Mouse (Mus musculus): ENCODE results near the gene Gbp7. TPM values are rescaled to one million over a fixed set of nuclear protein-coding genes. Genes with fewer than 3 reads are reported as not detected.
A peak's percentile ranks its signal among the peaks of the same experiment; 100 is the strongest.

Gene Gbp7
- polyA plus RNA-seq, 1 experiment from 2014 or later, result 4.2 TPM

DNA sequence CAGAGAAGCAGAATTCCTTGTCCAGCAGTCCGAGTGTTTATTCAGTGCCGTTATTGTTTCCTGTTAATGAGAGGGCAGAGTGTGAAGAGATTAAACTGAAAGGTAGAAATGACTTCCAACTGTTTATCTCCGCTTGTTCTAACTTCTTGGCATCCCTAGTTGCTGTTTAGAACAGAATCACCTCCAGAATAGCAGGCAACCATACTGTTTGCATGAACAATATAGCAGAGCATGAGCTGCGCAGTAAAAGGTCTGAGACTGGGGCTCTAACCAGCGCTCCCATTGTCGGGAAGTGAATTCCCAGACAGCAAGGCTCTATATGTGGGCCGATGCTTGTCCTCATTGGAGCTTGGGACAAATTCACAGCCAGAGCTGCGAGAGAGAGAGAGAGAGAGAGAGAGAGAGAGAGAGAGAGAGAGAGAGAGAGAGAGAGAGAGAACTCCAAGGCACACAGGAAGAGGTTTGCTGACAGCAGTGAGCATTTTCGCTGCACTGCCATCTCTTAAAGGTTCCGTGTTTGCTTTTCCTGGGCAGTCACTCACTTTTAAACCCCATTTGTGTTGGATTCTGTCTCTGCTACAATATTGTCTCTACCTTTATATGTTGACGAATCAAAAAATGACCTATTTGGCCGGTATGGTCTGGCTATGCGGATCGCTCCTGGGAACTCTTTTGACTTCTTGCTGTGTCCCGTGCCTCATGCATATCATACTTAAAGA is 32.9 kb upstream of the Gbp7 start:
- TF ChIP-seq CTCF (IDR thresholded peaks at IDR 0.05; ENCODE audit: low read depth) (no peak), EP300 (optimal IDR thresholded peaks at IDR 0.05) (no peak)
- H3K36me3 ChIP-seq (ENCODE audit: control insufficient read depth, insufficient read depth, low read length), result no peaks in the 10 kb centered on the region
- DNase-seq (ENCODE audit: low spot score) (no peak), ATAC-seq (ENCODE audit: low FRiP score, low TSS enrichment) (no peak)
- H3K9me3 ChIP-seq (ENCODE audit: control insufficient read depth, low read length), result no peaks in the 10 kb centered on the region
- H3K27me3 ChIP-seq (ENCODE audit: control insufficient read depth, insufficient read depth, low read length), result no peaks in the 10 kb centered on the region
- peak overlapping the region; percentile 35 for H3K4me3 ChIP-seq (ENCODE audit: low read depth, low read length)
- no peaks in the 10 kb centered on the region for H3K4me1 ChIP-seq (replicated peaks; ENCODE audit: control insufficient read depth, insufficient read depth)
- 0 out of 2 replicates have a peak overlapping the region, but pooled peaks have one; percentile 41 for H3K9ac ChIP-seq (ENCODE audit: low read length)
- H3K27ac ChIP-seq (replicated peaks), result 0 out of 2 replicates have a peak overlapping the region, but pooled peaks have one; percentile 35
- H3K4me2 ChIP-seq (replicated peaks; ENCODE audit: low read depth), result peak overlapping the region; percentile 52
- WGBS, result 46% methylated on average over 15 of the region's 15 CpGs

DNA sequence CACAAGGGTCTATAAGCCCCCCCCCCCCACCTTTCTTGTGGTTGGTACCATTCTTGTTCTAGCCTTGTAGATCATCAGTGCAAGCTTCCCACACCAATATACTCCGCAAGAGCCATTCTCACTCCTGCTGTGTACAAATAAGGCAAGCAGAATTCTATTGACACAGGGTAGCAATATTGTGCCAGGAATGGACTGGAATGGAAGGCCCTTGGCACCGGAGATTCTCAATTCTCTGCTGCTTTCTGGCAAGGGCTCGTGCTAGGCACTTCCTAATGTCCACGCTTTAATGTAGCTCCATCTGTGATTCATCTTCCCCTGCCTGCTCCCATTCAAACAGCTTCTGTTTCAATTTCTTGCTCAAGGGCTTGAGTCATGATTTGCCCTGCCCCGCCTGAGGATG is 31.2 kb upstream of the Gbp7 start:
- Histone ChIP-seq H3K9ac (ENCODE audit: low read length) (no peak overlapping the region), H3K9me3 (ENCODE audit: control insufficient read depth, low read length) (no peaks in the 10 kb centered on the region), H3K4me2 (replicated peaks; ENCODE audit: low read depth) (no peak overlapping the region), H3K36me3 (ENCODE audit: control insufficient read depth, insufficient read depth, low read length) (no peaks in the 10 kb centered on the region), H3K27ac (replicated peaks) (no peak overlapping the region), H3K27me3 (ENCODE audit: control insufficient read depth, insufficient read depth, low read length) (no peaks in the 10 kb centered on the region), H3K4me3 (ENCODE audit: low read depth, low read length) (no peak overlapping the region), H3K4me1 (replicated peaks; ENCODE audit: control insufficient read depth, insufficient read depth) (no peaks in the 10 kb centered on the region)
- ATAC-seq (ENCODE audit: low FRiP score, low TSS enrichment), result no peak
- 57% methylated on average over 5 of the region's 5 CpGs for WGBS
- DNase-seq (ENCODE audit: low spot score), result no peak
- TF ChIP-seq EP300 (optimal IDR thresholded peaks at IDR 0.05), result no peak
- TF ChIP-seq CTCF (IDR thresholded peaks at IDR 0.05; ENCODE audit: low read depth), result no peak

DNA sequence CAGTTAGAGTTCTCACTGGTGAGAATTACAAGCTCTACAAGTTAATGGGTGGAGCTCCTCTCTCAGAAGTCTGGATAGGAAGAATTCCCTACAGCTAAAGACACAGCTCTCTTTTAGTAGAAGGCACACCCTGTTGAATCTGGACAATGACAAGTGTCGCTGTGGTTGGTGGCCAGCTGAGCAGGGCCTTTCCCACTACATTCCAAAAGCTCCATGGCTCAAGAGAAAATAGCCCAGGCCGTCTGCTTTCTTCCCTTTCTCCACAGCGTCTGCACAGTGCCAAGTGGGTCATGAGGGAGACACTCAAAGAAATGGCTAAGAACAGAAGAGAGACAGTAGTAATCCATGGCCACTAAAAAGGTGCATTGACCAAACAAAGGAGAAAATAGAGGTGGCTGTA is 2.0 kb upstream of the Gbp7 start:
- no peak for DNase-seq (ENCODE audit: low spot score)
- Histone ChIP-seq H3K9ac (ENCODE audit: low read length) (no peak overlapping the region), H3K4me2 (replicated peaks; ENCODE audit: low read depth) (no peak overlapping the region), H3K36me3 (ENCODE audit: control insufficient read depth, insufficient read depth, low read length) (no peaks in the 10 kb centered on the region), H3K4me1 (replicated peaks; ENCODE audit: control insufficient read depth, insufficient read depth) (no peaks in the 10 kb centered on the region), H3K27me3 (ENCODE audit: control insufficient read depth, insufficient read depth, low read length) (no peaks in the 10 kb centered on the region), H3K27ac (replicated peaks) (no peak overlapping the region), H3K9me3 (ENCODE audit: control insufficient read depth, low read length) (no peaks in the 10 kb centered on the region), H3K4me3 (ENCODE audit: low read depth, low read length) (no peak overlapping the region)
- WGBS, result 79% methylated on average over 3 of the region's 3 CpGs
- TF ChIP-seq CTCF (IDR thresholded peaks at IDR 0.05; ENCODE audit: low read depth) (no peak), EP300 (optimal IDR thresholded peaks at IDR 0.05) (no peak)
- no peak for ATAC-seq (ENCODE audit: low FRiP score, low TSS enrichment)

DNA sequence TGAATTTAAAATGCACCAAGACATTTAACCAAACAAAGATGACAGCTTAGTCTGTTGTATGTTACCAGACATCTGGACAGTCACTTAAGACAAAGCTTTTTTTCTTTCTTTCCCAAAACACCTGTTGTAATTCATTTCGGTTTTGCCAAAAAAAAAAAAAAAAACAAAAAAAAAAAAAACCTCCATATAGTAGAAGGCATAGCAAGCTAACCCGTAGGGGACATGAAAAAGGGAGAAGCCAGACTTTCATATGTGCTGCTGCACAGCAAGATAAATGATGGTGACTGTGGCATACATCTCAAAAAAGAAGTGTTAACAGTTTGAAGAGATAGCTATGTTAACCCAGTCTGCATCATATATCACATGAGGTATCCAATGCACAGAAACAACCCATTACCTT is 545 bp upstream of the Gbp7 start:
- peak overlapping the region; percentile 69 for H3K4me3 ChIP-seq (ENCODE audit: low read depth, low read length)
- peak overlapping the region; percentile 70; the same call in 1 of the 2 replicates for H3K27ac ChIP-seq (replicated peaks)
- no peak overlapping the region; the same call in 1 of the 2 replicates for H3K9ac ChIP-seq (ENCODE audit: low read length)
- H3K36me3 ChIP-seq (ENCODE audit: control insufficient read depth, insufficient read depth, low read length), result no peaks in the 10 kb centered on the region
- H3K27me3 ChIP-seq (ENCODE audit: control insufficient read depth, insufficient read depth, low read length), result no peaks in the 10 kb centered on the region
- no peaks in the 10 kb centered on the region for H3K4me1 ChIP-seq (replicated peaks; ENCODE audit: control insufficient read depth, insufficient read depth)
- ATAC-seq (ENCODE audit: low FRiP score, low TSS enrichment), result no peak
- peak overlapping the region; percentile 89 for H3K4me2 ChIP-seq (replicated peaks; ENCODE audit: low read depth)
- TF ChIP-seq CTCF (IDR thresholded peaks at IDR 0.05; ENCODE audit: low read depth), result no peak
- no peak for DNase-seq (ENCODE audit: low spot score)
- no peaks in the 10 kb centered on the region for H3K9me3 ChIP-seq (ENCODE audit: control insufficient read depth, low read length)
- 18% methylated on average over 2 of the region's 2 CpGs for WGBS

DNA sequence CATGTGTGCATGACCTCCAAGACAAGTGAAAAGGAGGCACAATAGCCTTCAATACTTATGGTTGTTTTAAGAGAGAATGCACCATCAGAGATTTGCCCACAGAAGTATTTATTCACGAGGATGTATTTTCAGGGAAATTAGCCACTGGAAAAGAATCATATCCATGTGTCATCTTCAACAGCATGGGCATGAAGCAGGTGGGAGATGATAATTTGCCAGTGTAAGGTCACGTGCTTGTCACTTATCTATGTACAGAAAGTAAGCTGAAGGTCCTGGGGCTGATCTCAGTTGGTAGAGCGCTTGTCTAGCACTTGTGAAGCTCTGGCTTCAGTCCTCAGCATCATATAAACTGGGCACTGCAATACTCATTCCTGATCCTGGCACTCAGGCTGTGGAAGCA is 1.5 kb downstream of the Gbp7 start:
- no peak for TF ChIP-seq EP300 (optimal IDR thresholded peaks at IDR 0.05)
- TF ChIP-seq CTCF (IDR thresholded peaks at IDR 0.05; ENCODE audit: low read depth), result no peak
- Histone ChIP-seq H3K36me3 (ENCODE audit: control insufficient read depth, insufficient read depth, low read length) (no peaks in the 10 kb centered on the region), H3K4me2 (replicated peaks; ENCODE audit: low read depth) (no peak overlapping the region), H3K4me3 (ENCODE audit: low read depth, low read length) (no peak overlapping the region), H3K27ac (replicated peaks) (no peak overlapping the region), H3K27me3 (ENCODE audit: control insufficient read depth, insufficient read depth, low read length) (no peaks in the 10 kb centered on the region), H3K9ac (ENCODE audit: low read length) (no peak overlapping the region), H3K9me3 (ENCODE audit: control insufficient read depth, low read length) (no peaks in the 10 kb centered on the region), H3K4me1 (replicated peaks; ENCODE audit: control insufficient read depth, insufficient read depth) (no peaks in the 10 kb centered on the region)
- ATAC-seq (ENCODE audit: low FRiP score, low TSS enrichment), result no peak
- DNase-seq (ENCODE audit: low spot score), result no peak
- 87% methylated on average over 3 of the region's 3 CpGs for WGBS

DNA sequence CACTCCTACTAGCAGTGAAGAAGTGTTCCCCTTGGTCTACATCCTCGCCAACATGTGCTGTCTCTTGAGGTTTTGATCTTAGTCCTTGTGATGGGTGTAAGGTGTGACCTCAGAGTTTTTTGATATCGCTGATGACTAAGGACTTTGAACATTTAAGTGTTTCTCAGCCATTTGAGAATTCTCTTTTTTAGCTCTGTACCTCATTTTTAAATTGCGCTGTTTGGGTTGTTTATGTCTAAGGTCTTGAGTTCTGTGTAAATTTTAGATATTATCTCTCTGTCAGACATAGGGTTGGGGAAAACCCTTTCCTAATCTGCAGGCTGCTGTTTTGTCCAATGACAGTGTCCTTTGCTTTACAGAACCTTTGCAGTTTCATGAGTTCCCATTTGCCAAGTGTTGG is 3.0 kb downstream of the Gbp7 start:
- Histone ChIP-seq H3K9ac (ENCODE audit: low read length) (no peak overlapping the region), H3K27me3 (ENCODE audit: control insufficient read depth, insufficient read depth, low read length) (no peaks in the 10 kb centered on the region), H3K27ac (replicated peaks) (no peak overlapping the region), H3K36me3 (ENCODE audit: control insufficient read depth, insufficient read depth, low read length) (no peaks in the 10 kb centered on the region), H3K4me3 (ENCODE audit: low read depth, low read length) (no peak overlapping the region), H3K4me2 (replicated peaks; ENCODE audit: low read depth) (no peak overlapping the region), H3K4me1 (replicated peaks; ENCODE audit: control insufficient read depth, insufficient read depth) (no peaks in the 10 kb centered on the region), H3K9me3 (ENCODE audit: control insufficient read depth, low read length) (no peaks in the 10 kb centered on the region)
- 88% methylated on average over 3 of the region's 3 CpGs for WGBS
- DNase-seq (ENCODE audit: low spot score) (no peak), ATAC-seq (ENCODE audit: low FRiP score, low TSS enrichment) (no peak)
- TF ChIP-seq EP300 (optimal IDR thresholded peaks at IDR 0.05) (no peak), CTCF (IDR thresholded peaks at IDR 0.05; ENCODE audit: low read depth) (no peak)

Measured in stomach, postnatal 0 days (tissue).